Mouse (Mus musculus) liver, embryonic 14.5 days (tissue): ENCODE measurements around the gene Rbm18.

Experiments used
- CTCF ChIP-seq: IDR thresholded peaks from 2 replicates; pipeline ENCODE4 v1.5.1; 2016; ENCODE audit warnings: antibody characterized with exemption, low read depth, control low read depth
- EP300 ChIP-seq: IDR thresholded peaks from 2 replicates; pipeline ENCODE4 v1.6.1; 2016; ENCODE audit warnings: antibody characterized with exemption, low read depth

- TF ChIP-seq CTCF (no peak), EP300 (no peak)
Measured at GRCm38 (mm10) chr2:36112632-36113031, 23.9 kb downstream of the Rbm18 start.
